Mouse (Mus musculus) R1 (cell line): ENCODE measurements around the gene Acat1.

Experiments used
- DNase-seq: peaks from one replicate; pipeline ENCODE4 v3.0.0-alpha.2; 2018; ENCODE audit warnings: low read depth, low spot score

Gene Acat1

DNA sequence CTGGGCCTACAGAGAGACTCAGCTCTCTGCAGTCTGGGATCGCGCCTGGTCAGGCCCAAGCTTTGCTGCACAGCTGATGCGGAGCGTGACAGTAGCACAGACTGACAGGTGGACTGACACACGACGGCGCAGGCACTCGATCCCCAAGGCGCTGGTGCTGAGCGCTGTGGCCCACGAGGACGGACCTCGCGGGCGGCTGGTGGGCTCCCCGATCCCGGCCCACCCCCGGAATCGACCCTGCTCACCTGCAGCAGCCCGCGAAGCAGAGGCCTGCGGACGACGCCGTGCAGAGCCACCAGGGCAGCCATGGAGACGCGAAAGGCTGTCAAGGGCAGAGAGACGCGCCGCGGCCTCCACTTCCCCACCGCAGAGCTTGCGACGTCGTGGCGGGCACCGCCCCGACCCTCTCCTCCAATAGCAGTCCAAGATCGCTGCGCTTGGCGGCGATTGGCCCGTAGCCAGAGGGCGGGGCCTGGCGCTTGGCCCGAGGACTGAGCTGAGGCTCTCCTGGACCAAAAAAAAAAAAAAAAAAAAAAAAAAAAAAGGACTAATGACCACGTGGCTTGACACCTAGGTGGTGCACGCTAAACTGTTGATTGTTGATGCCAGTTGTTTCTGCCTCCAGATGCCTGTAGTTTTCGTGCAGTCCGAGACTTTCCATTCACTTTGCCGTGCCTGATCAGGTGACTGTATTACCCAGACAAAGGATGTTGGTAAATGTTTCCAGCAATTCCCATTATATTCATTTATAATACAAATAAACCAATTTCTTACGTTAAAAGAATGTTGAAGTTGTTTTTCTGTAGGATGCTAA is at the start of gene Acat1:
TSS of gene Acat1 (minus strand) at position 415 of the 814 bp plus-strand sequence.
- DNase-seq, result peak; percentile 92

DNA sequence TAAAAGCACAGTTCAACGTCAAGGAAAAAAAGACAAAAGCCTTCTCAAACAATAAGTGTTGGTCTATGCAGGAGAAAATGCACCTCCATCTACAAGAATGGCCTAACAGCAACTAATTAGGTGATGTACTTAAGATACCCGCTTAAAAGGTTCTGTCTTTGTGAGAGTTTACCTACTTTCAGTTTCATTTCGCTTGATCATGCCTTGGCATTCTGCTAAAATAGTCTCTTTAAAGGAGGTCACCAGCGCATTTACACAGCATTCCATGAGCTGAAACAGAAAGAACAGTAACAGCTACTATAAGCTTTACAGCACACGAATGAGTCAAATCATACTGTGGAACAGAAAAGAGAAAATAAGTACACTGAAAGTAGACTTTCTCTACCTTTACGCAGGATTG is 24.6 kb upstream of the Acat1 start:
- no peak for DNase-seq

DNA sequence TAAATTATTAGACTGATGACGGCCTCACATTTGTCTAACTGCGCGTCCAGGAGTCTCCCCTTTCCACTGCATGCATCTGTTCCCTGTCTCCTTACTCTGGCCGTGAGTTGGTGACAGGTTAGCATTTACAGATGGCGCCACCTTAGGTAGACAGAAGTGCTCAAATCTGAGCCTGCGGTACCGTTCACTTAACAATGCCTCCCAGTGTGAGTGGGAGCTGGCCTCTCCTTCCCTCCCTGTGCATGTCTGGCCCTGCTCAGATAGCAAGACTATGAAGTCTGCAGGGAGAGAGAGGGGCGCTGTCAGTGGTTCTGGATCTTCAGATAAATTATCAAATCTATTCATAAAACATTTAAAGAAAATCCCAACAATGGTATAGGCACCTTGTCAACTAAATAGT is 5.1 kb upstream of the Acat1 start:
- no peak for DNase-seq

DNA sequence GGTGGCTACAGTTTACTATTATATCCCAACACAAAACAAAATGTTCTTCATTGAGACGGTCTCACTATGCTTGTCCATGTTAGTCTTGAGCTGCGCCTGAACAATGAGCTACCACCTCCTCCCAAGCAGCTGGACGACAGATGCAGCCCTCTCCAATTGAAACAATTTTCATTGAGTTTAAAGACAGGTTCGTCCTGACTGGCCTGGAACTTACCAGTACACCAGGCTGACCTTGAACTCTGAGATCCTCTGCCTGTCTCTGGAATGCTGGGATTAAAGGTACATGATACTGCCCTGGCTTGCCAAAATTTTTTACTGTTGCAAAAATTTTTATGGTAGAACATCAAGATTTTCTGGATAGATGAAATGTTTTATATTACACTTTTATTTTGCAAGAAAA is 4.1 kb upstream of the Acat1 start:
- DNase-seq, result no peak

DNA sequence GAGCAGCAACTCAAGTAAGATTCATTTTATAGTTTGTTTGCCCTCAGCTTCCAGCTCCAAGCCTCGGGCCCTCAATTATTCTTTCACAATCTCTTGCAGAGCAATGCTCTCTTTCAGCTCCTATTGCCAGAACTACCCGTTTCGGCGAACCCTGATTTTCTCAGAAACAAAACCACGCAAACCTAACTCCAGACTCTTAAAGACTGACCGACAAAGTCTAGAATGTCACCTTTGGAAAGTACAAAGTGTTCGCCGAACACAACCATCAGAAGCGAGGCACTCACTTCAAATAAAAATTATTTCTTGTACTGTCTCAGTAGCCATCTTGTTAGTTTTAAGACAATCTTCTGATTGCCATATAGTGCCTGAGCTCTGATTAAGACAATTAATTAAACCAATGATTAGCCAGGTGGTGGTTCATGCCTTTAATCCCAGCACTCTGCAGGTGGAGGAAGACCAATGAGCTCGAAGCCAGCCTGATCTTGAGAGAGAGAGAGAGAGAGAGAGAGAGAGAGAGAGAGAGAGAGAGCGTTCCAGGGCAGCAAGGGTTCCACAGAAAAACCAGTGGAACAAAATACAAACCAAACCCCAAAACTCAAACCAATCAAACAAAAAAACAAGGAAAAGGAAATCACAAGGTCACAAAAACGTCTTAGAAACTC is 745 bp downstream of the Acat1 start:
- DNase-seq, result no peak

DNA sequence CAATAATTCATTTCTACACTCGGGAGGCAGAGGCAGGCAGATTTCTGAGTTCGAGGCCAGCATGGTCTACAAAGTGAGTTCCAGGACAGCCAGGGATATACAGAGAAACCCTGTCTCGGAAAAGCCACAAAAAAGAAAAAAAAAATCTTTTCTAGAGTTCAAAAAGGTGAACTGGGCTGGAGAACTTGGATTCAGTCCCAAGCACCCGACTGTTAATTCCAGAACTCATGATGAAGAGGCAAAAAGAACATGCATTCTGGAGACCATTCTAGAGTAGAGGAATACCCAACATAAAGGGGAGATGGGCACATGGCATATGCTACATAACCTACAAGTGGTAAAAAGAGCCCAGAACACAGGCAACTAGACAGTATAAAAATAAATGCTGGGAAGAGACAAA is 2.4 kb downstream of the Acat1 start:
- no peak for DNase-seq

DNA sequence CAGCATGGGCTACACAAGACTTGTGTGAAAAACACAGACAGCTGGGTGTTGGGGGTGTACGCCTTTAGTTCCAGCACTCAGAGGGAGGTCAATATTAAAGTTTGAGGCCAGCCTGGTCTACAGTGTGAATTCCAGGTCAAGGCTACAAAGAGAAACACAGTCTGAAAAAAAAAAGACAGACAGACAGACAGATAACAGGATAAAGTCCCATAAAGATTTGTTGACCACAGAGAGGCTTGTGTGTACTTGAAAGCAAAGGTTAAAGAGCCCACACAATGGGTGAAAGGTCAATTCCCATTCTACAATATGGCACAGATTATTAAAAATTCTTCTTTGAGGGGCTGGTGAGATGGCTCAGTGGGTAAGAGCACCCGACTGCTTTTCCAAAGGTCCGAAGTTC is 3.0 kb downstream of the Acat1 start:
- DNase-seq, result no peak

DNA sequence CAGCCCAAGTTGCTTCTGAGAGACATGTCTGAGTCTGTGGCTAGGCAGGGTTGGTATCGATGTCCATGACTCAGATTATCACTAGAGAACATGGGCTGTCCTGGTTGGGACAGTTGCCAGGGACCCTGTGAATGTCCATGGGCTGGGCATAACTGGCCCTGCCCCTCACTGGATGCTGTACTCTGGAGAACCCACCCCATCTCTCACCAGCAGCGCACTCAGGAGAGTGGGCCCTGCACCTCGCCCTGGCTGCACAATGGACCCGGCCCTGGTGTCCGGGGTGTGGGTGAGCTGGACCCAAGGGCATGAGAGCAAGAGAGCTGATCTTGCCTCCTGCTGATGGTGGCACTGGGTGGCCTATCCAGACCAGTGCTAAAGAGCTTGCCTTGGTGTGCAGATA is 5.2 kb downstream of the Acat1 start:
- no peak for DNase-seq

DNA sequence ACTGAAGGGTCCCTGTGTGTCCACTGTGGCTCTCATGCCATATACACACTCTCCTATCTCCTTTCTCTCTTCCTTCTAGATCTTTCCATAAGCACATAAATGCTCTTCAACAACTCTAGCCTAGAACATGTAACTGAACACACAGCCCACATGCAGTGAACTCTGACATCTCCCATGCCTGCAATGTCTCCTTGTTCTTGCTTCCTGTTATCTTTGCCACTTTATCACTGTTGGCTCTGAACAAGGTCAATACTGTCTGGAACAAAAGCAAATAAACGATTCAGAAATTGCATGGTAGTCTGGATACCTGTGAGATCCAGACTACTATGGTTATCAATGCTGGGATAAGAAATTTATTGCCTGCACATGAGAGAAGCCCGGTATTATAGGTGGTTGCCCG is 6.3 kb downstream of the Acat1 start:
- DNase-seq, result no peak

DNA sequence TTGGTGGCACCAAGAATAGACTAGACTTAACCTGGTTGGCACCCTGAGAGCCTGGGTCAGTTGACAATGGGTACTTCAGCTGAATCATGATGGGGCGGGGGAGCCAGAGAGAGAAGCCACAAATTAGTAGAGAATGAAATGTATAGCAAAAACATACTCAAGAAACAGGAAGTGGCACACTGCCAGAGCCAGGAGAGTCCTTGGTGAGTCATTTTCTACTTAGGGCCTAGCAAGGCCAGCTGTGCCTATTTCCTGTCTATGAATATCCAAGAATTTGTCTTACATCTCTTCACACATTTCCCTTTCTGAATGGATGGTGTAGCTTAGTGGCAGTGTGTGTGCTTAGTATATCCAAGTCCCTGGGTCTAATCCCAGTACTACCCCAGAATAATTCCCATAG is 6.8 kb downstream of the Acat1 start:
- DNase-seq, result no peak

DNA sequence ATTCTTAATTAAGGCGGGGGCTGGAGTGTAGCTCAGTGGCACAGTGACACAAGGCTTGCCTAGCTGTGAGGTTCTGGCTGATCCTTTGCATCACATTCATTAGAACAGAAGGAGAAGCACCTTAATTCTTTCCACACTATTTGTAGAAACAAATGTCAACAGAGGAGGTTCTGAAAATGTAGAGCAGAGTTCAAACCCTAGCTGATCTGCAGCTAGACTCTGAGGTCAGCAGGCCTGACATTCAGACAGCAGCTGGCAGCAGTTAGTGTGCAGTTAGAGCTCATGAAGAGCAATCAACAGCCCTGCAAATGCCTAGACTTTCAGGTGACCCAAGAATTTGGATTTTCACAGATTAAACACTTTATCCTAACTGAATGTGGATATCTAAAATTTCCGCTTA is 8.6 kb downstream of the Acat1 start:
- DNase-seq, result no peak

DNA sequence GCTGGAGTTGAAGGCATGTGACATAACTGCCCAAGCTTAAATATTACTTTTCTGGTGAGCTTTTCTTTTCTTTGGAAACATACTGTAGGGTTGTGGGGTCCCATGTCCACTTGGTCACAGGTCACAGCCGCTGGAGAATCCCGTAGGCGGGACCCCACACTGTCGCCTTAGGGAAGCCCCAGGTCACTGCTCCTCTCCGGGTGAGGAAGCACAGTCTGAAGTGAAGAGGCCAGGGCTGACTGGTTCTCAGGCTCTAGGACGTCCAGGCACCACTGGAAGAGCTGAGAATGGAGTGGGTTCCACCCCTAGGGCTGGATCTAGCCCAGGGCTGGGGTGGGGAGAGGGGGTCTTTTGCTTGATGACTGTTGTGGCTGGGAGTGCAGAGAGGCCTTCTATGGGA is 11.6 kb downstream of the Acat1 start:
- no peak for DNase-seq

DNA sequence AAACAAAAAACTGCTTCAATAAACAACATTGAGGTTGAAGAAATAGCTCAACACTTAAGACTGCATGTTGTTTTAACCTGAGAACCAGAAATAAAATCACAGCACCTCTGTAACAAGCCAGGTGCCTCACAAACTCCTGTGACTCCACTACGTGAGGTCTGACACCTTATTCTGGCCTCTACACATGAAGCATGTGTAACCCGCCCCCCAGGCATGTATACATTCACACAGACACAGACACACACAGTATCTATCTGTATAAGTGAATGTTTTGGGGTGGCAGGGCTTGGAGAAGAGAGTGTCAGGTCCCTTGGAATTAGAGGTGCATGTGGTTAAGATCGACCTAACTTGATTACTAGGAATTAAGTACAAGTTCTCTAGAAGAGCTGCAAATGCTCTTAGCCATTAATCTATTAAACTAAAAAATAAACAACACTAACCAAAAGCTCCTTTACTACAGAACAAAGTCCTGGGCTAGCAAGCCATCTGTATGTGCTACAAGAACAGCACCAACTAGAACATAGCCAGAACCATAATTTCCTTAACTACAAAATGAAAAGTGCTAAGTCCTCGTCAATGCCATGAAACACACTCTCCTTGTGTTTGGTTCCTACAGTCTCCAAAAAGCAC is 13.1 kb downstream of the Acat1 start:
- DNase-seq, result no peak

DNA sequence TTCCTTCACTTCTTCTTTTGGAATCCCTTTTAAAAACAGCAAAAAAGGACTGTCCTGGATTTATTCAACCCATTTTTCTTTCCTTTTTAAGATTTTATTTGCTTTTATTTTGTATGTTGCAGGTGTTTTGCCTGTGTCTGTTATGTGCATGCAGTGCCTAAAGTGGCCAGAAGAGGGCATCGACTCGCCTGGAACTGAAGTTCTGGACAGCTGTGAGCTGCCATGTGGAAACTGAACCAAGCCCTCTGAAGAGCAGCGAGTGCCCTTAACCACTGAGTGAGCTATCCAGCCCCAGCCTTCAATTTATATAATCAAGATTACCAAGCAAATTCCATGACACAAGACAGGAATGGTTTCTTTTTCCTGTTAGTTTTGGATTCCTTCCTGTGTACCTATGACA is 15.4 kb downstream of the Acat1 start:
- DNase-seq, result peak; percentile 80

DNA sequence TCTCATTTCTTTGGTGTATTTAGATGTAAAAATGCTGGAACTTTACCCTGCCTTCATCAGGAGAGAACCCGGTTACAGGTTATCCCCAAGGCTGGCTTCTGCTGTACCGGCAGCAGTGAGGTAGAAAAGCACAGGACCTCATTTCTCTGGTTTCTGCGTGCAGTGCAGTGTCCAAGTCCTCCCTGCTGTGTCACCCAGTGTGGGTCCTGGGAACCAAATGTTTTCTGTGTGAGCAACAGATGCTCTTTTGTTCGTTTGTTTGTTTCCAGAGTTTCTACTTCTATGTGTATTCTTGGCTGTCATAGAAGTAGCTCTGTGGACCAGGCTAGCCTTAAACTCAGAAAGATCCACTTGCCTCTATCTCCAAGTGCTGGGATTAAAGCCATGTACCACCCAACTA is 28.3 kb downstream of the Acat1 start:
- DNase-seq, result peak; percentile 21

DNA sequence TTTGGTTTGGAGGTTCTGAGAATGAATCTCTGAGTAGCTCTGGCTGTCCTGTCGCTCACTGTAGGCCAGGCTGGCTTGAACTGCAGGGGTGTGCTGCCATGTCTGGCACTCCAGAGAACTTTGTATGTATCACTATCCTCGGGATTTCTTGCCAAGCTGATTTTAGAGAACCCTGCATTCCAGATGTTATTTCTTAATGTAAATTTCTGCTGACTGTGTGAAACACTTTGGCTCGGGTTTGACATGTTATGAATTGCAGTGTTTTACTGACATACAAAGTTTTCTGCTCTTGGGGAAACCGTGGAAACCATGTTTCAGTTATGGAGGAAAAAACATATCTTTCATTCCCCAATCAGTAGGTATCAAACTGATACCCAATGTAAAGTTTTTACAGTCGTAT is 34.5 kb downstream of the Acat1 start:
- DNase-seq, result no peak

DNA sequence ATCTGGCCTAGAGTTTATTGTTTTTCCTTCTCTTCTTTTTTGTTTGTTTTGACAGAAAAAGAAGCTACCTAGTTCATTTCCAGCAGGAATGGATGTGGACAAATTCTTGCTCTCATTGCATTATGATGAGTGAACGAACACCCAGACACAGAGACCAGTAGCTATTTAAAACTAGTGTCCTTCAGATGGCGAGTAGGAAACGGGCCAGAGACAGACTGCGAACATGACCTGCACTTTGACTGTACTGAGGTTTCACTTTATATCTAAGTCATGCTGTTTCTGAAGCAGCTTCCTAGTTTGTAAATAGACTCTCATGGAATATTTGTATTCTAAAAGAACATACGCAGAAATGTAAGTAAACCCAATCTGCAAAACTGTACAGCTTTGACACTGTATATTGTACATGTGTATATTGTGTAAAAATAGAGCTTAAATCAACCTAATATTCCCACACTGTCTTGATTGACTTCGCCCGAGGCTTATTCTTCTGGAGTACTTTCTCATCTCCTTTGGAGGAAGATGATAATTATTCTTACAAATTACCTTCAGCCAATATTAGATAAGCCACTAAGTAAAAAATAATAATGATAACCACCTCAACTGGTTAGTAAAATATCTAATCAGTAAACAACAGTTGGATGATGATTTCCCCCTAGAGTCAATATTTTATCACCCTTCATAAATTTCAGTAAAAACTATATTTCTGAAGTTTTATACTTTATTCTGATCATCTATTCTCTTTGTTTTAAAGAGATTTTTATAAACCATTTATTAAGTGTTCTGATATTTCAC is 37.5 kb downstream of the Acat1 start:
- no peak for DNase-seq

DNA sequence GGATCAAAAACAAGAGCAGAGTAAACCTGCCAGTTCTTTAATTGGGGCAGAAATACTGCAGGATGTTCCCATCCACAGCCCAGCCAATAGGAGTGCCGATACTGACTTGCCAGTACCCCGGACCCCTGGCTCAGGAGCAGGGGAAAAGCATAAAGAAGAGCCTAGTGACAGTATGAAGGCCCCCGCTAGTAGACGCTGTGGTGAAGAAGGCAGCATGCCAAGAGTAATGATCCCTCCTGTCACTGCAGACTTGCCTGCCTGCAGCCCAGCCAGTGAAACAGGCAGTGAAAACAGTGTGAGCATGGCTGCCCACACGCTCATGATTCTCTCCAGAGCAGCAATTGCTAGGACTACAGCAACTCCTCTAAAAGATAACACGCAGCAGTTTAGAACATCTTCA is 39.5 kb downstream of the Acat1 start:
- peak; percentile 78 for DNase-seq

DNA sequence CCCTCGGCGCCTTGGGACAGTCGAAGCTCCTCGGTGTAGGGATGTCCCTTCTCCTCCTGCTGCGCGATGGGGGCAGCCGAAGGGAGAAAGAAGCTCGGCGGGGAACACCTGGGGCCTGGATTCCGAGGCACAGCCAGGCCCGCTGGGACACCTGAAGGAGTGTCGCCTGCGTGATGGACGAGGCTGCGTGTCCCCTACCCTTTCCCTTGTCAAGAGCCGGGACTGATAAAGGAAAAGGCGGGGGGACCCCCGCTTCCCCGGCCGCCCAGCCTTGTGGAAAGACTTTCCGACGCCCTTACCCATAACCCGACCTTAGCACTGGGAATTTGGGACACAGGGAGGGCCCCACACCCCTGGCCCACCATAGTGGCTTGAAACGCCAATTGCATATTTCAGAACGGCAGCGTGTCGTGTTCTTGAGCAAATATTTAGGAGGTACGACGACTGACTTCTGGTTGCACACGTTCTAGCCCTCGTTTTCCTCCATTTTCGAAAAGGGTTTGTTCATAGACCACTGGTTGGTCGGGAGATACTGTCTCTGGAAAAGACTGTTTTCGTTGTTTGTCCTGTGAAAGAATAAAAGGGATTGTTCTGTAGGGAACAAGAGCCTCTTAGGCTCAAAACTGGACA is 72.7 kb downstream of the Acat1 start:
- peak; percentile 49 for DNase-seq

DNA sequence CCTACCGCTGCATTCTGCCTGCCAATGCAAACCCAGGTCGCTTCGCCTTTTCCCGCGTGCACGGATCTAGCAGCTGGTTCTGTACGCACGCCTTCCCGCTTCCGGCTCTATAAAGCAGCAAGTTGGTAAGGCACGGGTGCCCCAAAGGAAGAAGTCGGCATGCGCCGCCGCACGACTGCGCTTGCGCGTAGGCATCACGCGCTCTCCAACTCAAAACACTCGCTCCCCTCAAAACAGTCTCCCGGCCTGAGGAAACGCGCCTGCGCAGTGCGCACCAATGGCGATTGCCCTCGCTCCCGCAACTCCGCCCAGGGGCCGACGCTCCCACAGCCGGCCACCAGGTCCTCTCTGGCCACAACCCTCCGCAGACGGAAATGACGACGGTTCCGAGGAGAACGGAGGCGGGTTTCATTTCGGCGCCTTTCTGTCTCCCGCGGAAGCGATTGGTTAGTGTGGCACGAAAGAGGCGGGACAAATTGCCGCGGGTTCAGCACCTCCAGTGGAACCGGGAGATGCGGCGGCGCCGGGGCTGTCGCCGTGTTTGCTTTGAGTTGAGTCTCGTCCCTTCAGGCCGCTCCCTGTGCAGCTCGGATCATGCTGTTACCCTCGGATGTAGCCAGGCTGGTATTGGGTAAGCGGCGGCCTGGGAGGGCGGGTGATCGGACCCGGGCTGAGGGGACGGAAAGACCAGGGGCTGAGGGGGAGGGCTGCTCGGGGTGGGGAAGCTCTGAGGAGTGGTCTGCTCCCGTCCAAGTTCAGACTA is 73.4 kb downstream of the Acat1 start, which contains the start of the genes Atm and Npat:
TSS of gene Atm (minus strand) at position 183 of the 763 bp plus-strand sequence.
TSS of gene Npat (plus strand) at position 490 of the 763 bp plus-strand sequence.
- DNase-seq, result peak; percentile 99
